Mouse (Mus musculus): ENCODE data around the gene Vps37b. TPM values are rescaled to one million over a fixed set of nuclear protein-coding genes. Genes with fewer than 3 reads are reported as not detected.

Vps37b gene
- polyA plus RNA-seq (2016; fragmentation: Nextera tagmentation; extraction: Ambion mirVana) = 58.1 and 69.2 TPM in 2 replicates

- no peaks in the 10 kb centered on the region for H3K9me3 ChIP-seq (replicated peaks)
- no peaks in the 10 kb centered on the region; the same call in 1 of the 2 replicates for H3K27me3 ChIP-seq (ENCODE audit: low read depth, poor library complexity, severe bottlenecking)
- peak within 1 kb of the TSS; percentile 96 for H3K27ac ChIP-seq (replicated peaks)
- peak within 1 kb of the TSS; percentile 92 for H3K4me3 ChIP-seq
- peaks cover 23% of the 10 kb centered on the region for H3K36me3 ChIP-seq
- under 1% methylated on average over 52 of the region's 52 CpGs for WGBS
- H3K4me1 ChIP-seq = peaks cover 60% of the 10 kb centered on the region
- peak; percentile 92 for DNase-seq (ENCODE audit: low spot score)
Observed at GRCm38 (mm10) chr5:124032001-124032508, at the start of gene Vps37b. Vps37b (minus strand) TSS chr5:124032270.

- Histone ChIP-seq H3K9me3 (replicated peaks) (no peaks in the 10 kb centered on the region), H3K27me3 (ENCODE audit: low read depth, poor library complexity, severe bottlenecking) (peaks cover 11% of the 10 kb centered on the region; the same call in 1 of the 2 replicates), H3K27ac (replicated peaks) (peak overlapping the region; percentile 55; the same call in 1 of the 2 replicates), H3K36me3 (no peaks in the 10 kb centered on the region), H3K4me1 (peaks cover 36% of the 10 kb centered on the region), H3K4me3 (no peak overlapping the region)
- DNase-seq (ENCODE audit: low spot score) = no peak
- 95% methylated on average over 17 of the region's 17 CpGs for WGBS
Observed at GRCm38 (mm10) chr5:124079880-124080279, 47.8 kb upstream of the Vps37b start.

GRCm38 (mm10) chr5:124078794-124079416 lies 46.8 kb upstream of the Vps37b start:
- H3K27ac ChIP-seq (replicated peaks) = peak overlapping the region; percentile 55; the same call in 1 of the 2 replicates
- WGBS = 70% methylated on average over 9 of the region's 9 CpGs
- no peaks in the 10 kb centered on the region for H3K9me3 ChIP-seq (replicated peaks)
- DNase-seq (ENCODE audit: low spot score) = no peak
- peaks cover 42% of the 10 kb centered on the region for H3K4me1 ChIP-seq
- H3K4me3 ChIP-seq = no peak overlapping the region
- no peaks in the 10 kb centered on the region for H3K36me3 ChIP-seq
- H3K27me3 ChIP-seq (ENCODE audit: low read depth, poor library complexity, severe bottlenecking) = peaks cover 11% of the 10 kb centered on the region; the same call in 1 of the 2 replicates

GRCm38 (mm10) chr5:124077856-124078460 lies 45.9 kb upstream of the Vps37b start:
- Histone ChIP-seq H3K36me3 (no peaks in the 10 kb centered on the region), H3K4me1 (peaks cover 49% of the 10 kb centered on the region), H3K4me3 (no peak overlapping the region), H3K27me3 (ENCODE audit: low read depth, poor library complexity, severe bottlenecking) (peaks cover 11% of the 10 kb centered on the region; the same call in 1 of the 2 replicates), H3K27ac (replicated peaks) (peak overlapping the region; percentile 53), H3K9me3 (replicated peaks) (no peaks in the 10 kb centered on the region)
- DNase-seq (ENCODE audit: low spot score) = no peak
- 59% methylated on average over 6 of the region's 6 CpGs for WGBS

GRCm38 (mm10) chr5:124077241-124077640 lies 45.2 kb upstream of the Vps37b start:
- Histone ChIP-seq H3K27ac (replicated peaks) (peak overlapping the region; percentile 53; the same call in 1 of the 2 replicates), H3K27me3 (ENCODE audit: low read depth, poor library complexity, severe bottlenecking) (peaks cover 11% of the 10 kb centered on the region; the same call in 1 of the 2 replicates), H3K9me3 (replicated peaks) (no peaks in the 10 kb centered on the region), H3K4me3 (no peak overlapping the region), H3K4me1 (peaks cover 49% of the 10 kb centered on the region), H3K36me3 (no peaks in the 10 kb centered on the region)
- DNase-seq (ENCODE audit: low spot score) = no peak
- 80% methylated on average over 13 of the region's 13 CpGs for WGBS

- H3K4me3 ChIP-seq = no peak overlapping the region
- peaks cover 54% of the 10 kb centered on the region for H3K4me1 ChIP-seq
- no peaks in the 10 kb centered on the region for H3K36me3 ChIP-seq
- H3K27ac ChIP-seq (replicated peaks) = no peak overlapping the region; the same call in 1 of the 2 replicates
- no peaks in the 10 kb centered on the region for H3K9me3 ChIP-seq (replicated peaks)
- DNase-seq (ENCODE audit: low spot score) = no peak
- peaks cover 11% of the 10 kb centered on the region; the same call in 1 of the 2 replicates for H3K27me3 ChIP-seq (ENCODE audit: low read depth, poor library complexity, severe bottlenecking)
- WGBS = 57% methylated on average over 9 of the region's 9 CpGs
Observed at GRCm38 (mm10) chr5:124076559-124076958, 44.5 kb upstream of the Vps37b start.

GRCm38 (mm10) chr5:124075716-124076115 lies 43.6 kb upstream of the Vps37b start:
- WGBS = 80% methylated on average over 9 of the region's 9 CpGs
- Histone ChIP-seq H3K4me3 (no peak overlapping the region), H3K27me3 (ENCODE audit: low read depth, poor library complexity, severe bottlenecking) (peaks cover 11% of the 10 kb centered on the region; the same call in 1 of the 2 replicates), H3K36me3 (no peaks in the 10 kb centered on the region), H3K9me3 (replicated peaks) (no peaks in the 10 kb centered on the region), H3K27ac (replicated peaks) (no peak overlapping the region), H3K4me1 (peaks cover 56% of the 10 kb centered on the region)
- no peak for DNase-seq (ENCODE audit: low spot score)

GRCm38 (mm10) chr5:124074845-124075307 lies 42.8 kb upstream of the Vps37b start:
- Histone ChIP-seq H3K4me1 (peaks cover 56% of the 10 kb centered on the region), H3K9me3 (replicated peaks) (no peaks in the 10 kb centered on the region), H3K4me3 (no peak overlapping the region), H3K36me3 (no peaks in the 10 kb centered on the region), H3K27ac (replicated peaks) (no peak overlapping the region), H3K27me3 (ENCODE audit: low read depth, poor library complexity, severe bottlenecking) (peaks cover 11% of the 10 kb centered on the region; the same call in 1 of the 2 replicates)
- WGBS = 80% methylated on average over 10 of the region's 10 CpGs
- no peak for DNase-seq (ENCODE audit: low spot score)

- 55% methylated on average over 9 of the region's 9 CpGs for WGBS
- peaks cover 49% of the 10 kb centered on the region for H3K4me1 ChIP-seq
- no peak for DNase-seq (ENCODE audit: low spot score)
Observed at GRCm38 (mm10) chr5:124073682-124074081, 41.6 kb upstream of the Vps37b start.

GRCm38 (mm10) chr5:124069657-124070056 lies 37.6 kb upstream of the Vps37b start:
- H3K36me3 ChIP-seq = no peaks in the 10 kb centered on the region
- no peak overlapping the region for H3K27ac ChIP-seq (replicated peaks)
- no peak for DNase-seq (ENCODE audit: low spot score)
- WGBS = 87% methylated on average over 3 of the region's 3 CpGs
- H3K27me3 ChIP-seq (ENCODE audit: low read depth, poor library complexity, severe bottlenecking) = no peaks in the 10 kb centered on the region
- peaks cover 19% of the 10 kb centered on the region for H3K4me1 ChIP-seq
- no peak overlapping the region for H3K4me3 ChIP-seq
- no peaks in the 10 kb centered on the region for H3K9me3 ChIP-seq (replicated peaks)

More at GRCm38 (mm10) chr5:124073682-124074081, 41.6 kb upstream of the Vps37b start:
- no peak overlapping the region; the same call in 1 of the 2 replicates for H3K27ac ChIP-seq (replicated peaks)
- no peak overlapping the region for H3K4me3 ChIP-seq
- H3K36me3 ChIP-seq = no peaks in the 10 kb centered on the region
- no peaks in the 10 kb centered on the region for H3K9me3 ChIP-seq (replicated peaks)
- H3K27me3 ChIP-seq (ENCODE audit: low read depth, poor library complexity, severe bottlenecking) = peaks cover 11% of the 10 kb centered on the region; the same call in 1 of the 2 replicates

- DNase-seq (ENCODE audit: low spot score) = no peak
- Histone ChIP-seq H3K27ac (replicated peaks) (peak overlapping the region; percentile 43), H3K4me1 (peaks cover 20% of the 10 kb centered on the region), H3K9me3 (replicated peaks) (no peaks in the 10 kb centered on the region), H3K36me3 (no peaks in the 10 kb centered on the region), H3K27me3 (ENCODE audit: low read depth, poor library complexity, severe bottlenecking) (no peaks in the 10 kb centered on the region; the same call in 1 of the 2 replicates), H3K4me3 (no peak overlapping the region)
- 78% methylated on average over 12 of the region's 12 CpGs for WGBS
Observed at GRCm38 (mm10) chr5:124062037-124062824, 30.2 kb upstream of the Vps37b start.

- H3K27ac ChIP-seq (replicated peaks) = peak overlapping the region; percentile 53
- WGBS = 74% methylated on average over 5 of the region's 5 CpGs
- peaks cover 6% of the 10 kb centered on the region; the same call in 1 of the 2 replicates for H3K9me3 ChIP-seq (replicated peaks)
- H3K4me1 ChIP-seq = peaks cover 20% of the 10 kb centered on the region
- H3K27me3 ChIP-seq (ENCODE audit: low read depth, poor library complexity, severe bottlenecking) = no peaks in the 10 kb centered on the region; the same call in 1 of the 2 replicates
- no peak overlapping the region for H3K4me3 ChIP-seq
- no peaks in the 10 kb centered on the region for H3K36me3 ChIP-seq
- DNase-seq (ENCODE audit: low spot score) = no peak
Observed at GRCm38 (mm10) chr5:124059677-124060076, 27.6 kb upstream of the Vps37b start.

All from midbrain, embryonic 10.5 days (tissue).